Mouse (Mus musculus): ENCODE measurements around the gene Slc7a6.

DNA sequence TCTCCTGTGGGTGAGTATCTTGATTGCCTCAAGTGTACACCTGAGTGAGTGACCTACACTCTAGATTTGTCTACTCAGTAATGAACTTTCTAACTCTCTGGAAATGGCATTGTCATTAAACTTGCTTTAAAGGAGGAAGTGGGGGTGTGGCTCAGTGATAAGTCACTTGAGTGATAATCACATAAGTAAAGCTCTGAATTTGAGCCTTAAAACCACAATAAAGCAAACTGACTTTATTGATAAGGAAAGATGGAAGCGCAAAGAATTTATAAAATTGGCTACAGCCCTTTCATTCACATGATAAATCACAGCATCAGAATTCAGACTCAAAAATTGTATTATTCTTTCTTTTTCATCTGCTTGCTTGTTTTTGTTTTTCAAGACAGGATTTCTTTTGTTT lies 11.2 kb upstream of the Slc7a6 start:
- no peak for TF ChIP-seq CTCF (IDR thresholded peaks at IDR 0.05; ENCODE audit: borderline replicate concordance, insufficient read depth, low read depth, low read length)
- TF ChIP-seq POLR2A (IDR thresholded peaks at IDR 0.05; ENCODE audit: borderline replicate concordance, insufficient read depth, low read length): no peak
